Mouse (Mus musculus) G1E (cell line): ENCODE measurements around the gene Sash3. TPM values are rescaled to one million over a fixed set of nuclear protein-coding genes. Genes with fewer than 3 reads are reported as not detected.
A peak's percentile ranks its signal among the peaks of the same experiment; 100 is the strongest.
"Not testable (repeated sequence)": the region's sequence is repeated elsewhere in the genome, so short reads cannot be mapped to it uniquely, and the experiment has no call there.

Experiments used
- ATAC-seq: 2 replicates; pipeline ENCODE4 v1.8.0; 2016; ENCODE audit warnings: mild to moderate bottlenecking; ENCODE audit not compliant: insufficient number of reproducible peaks, poor library complexity, low FRiP score, severe bottlenecking; ENCODE audit errors: extremely low read depth
- DNase-seq: peaks from one replicate; pipeline ENCODE4 v3.0.0; 2012; ENCODE audit warnings: low spot score
- H3K27me3 ChIP-seq: 2 replicates; pipeline ENCODE4 v1.6.1; 2012; ENCODE audit warnings: mild to moderate bottlenecking, low read length, inconsistent platforms; ENCODE audit not compliant: insufficient read depth
- H3K36me3 ChIP-seq: replicated peaks from 2 replicates; pipeline ENCODE3; 2012; ENCODE audit warnings: mild to moderate bottlenecking, inconsistent platforms
- H3K4me1 ChIP-seq: 2 replicates; pipeline ENCODE4 v1.6.1; 2012; ENCODE audit warnings: low read depth, low read length, inconsistent platforms, mixed read lengths; ENCODE audit not compliant: insufficient read depth
- H3K4me3 ChIP-seq: 2 replicates; pipeline ENCODE4 v1.5.1; 2012; ENCODE audit warnings: low read depth, mild to moderate bottlenecking, inconsistent platforms, low read length, moderate library complexity, mixed read lengths
- H3K9me3 ChIP-seq: replicated peaks from 2 replicates; pipeline ENCODE4 v1.6.1; 2012; ENCODE audit warnings: inconsistent platforms
- CTCF ChIP-seq: IDR thresholded peaks from 2 replicates; pipeline ENCODE4 v1.5.1; 2012; ENCODE audit warnings: low read depth, low read length, inconsistent platforms, mixed read lengths
- GATA1 ChIP-seq: IDR thresholded peaks from 2 replicates; pipeline ENCODE4 v1.6.1; 2012; ENCODE audit warnings: borderline replicate concordance, low read length, inconsistent platforms, mixed read lengths
- GATA2 ChIP-seq: IDR thresholded peaks from 2 replicates; pipeline ENCODE4 v1.6.1; 2012; ENCODE audit warnings: low read depth, low read length, inconsistent platforms, borderline replicate concordance
- POLR2AphosphoS5 ChIP-seq: IDR thresholded peaks from 2 replicates; pipeline ENCODE4 v1.6.1; 2012; ENCODE audit warnings: low read depth, low read length, inconsistent platforms; ENCODE audit not compliant: insufficient replicate concordance
- TAL1 ChIP-seq: conservative IDR thresholded peaks from 2 replicates; pipeline ENCODE4 v1.6.1; 2012; ENCODE audit warnings: low read depth, low read length, inconsistent platforms, mixed read lengths
- polyA plus RNA-seq: library from polyadenylated mRNA; stranded (reverse); fragments of >175 nt; gene quantifications from 2 replicates; pipeline ENCODE4 v1.2.3, GENCODE M21; 2012
- total RNA-seq, 2 experiments: library from RNA; stranded (forward) in 1 of 2; stranded (reverse) in 1 of 2; fragments of 200-1000 nt in 1 of 2; fragments of >200 nt in 1 of 2; fragmentation: Nextera tagmentation in 1 of 2; gene quantifications; 2 replicates each; pipeline ENCODE4 v1.2.3; 2014 to 2017

Gene Sash3
- total and polyA plus RNA-seq, 3 experiments = 1.1 to 9.2 (median 1.5) TPM

GRCm38 (mm10) chrX:48208519-48209185, 62.4 kb downstream of the Sash3 start, which contains the start of gene Zdhhc9:
Gene Zdhhc9, minus strand, starts transcription at chrX:48208878.
- ATAC-seq = peak; percentile 95
- Histone ChIP-seq H3K9me3 (no peaks in the 10 kb centered on the region), H3K27me3 (no peaks in the 10 kb centered on the region), H3K4me1 (peaks cover 20% of the 10 kb centered on the region), H3K4me3 (peak within 1 kb of the TSS; percentile 88), H3K36me3 (peaks cover 17% of the 10 kb centered on the region)
- DNase-seq = peak; percentile 76
- TF ChIP-seq POLR2AphosphoS5 = no peak
- TF ChIP-seq GATA1 = no peak
- TF ChIP-seq GATA2 = no peak
- no peak for TF ChIP-seq CTCF
- TF ChIP-seq TAL1 = no peak

- not testable (repeated sequence) for H3K9me3 ChIP-seq, H3K27me3 ChIP-seq, DNase-seq, H3K4me3 ChIP-seq, ATAC-seq
- H3K4me1 ChIP-seq = peaks cover 16% of the 10 kb centered on the region
- H3K36me3 ChIP-seq = peaks cover 13% of the 10 kb centered on the region
Measured at GRCm38 (mm10) chrX:48209746-48210145, 63.5 kb downstream of the Sash3 start.

Other genes starting within 250 kb of the Sash3 start
- gene Ocrl, start 234.0 kb upstream of the Sash3 start, total RNA-seq (2014; fragmentation: Nextera tagmentation) = not detected in 2 replicates
- gene Ocrl, start 234.0 kb upstream of the Sash3 start, total RNA-seq (2017) = not detected in 2 replicates
- not detected in 2 replicates for gene Ocrl, start 234.0 kb upstream of the Sash3 start, polyA plus RNA-seq
- not detected in 2 replicates for gene Apln, start 111.6 kb upstream of the Sash3 start, total RNA-seq (2014; fragmentation: Nextera tagmentation)
- 0.05 and 0.06 TPM in 2 replicates for gene Apln, start 111.6 kb upstream of the Sash3 start, total RNA-seq (2017)
- gene Apln, start 111.6 kb upstream of the Sash3 start, polyA plus RNA-seq = 0.04 and 0.08 TPM in 2 replicates
- gene Xpnpep2, start 37.7 kb upstream of the Sash3 start, total RNA-seq (2014; fragmentation: Nextera tagmentation) = 1.1 and 1.7 TPM in 2 replicates
- 2.0 and 3.1 TPM in 2 replicates for gene Xpnpep2, start 37.7 kb upstream of the Sash3 start, total RNA-seq (2017)
- 0.25 and 0.39 TPM in 2 replicates for gene Xpnpep2, start 37.7 kb upstream of the Sash3 start, polyA plus RNA-seq
- 205 and 206 TPM in 2 replicates for gene Zdhhc9, start 62.4 kb downstream of the Sash3 start, total RNA-seq (2014; fragmentation: Nextera tagmentation)
- 25.3 and 31.0 TPM in 2 replicates for gene Zdhhc9, start 62.4 kb downstream of the Sash3 start, total RNA-seq (2017)
- gene Zdhhc9, start 62.4 kb downstream of the Sash3 start, polyA plus RNA-seq = 15.5 and 18.3 TPM in 2 replicates
- 68.7 and 74.0 TPM in 2 replicates for gene Utp14a, start 110.4 kb downstream of the Sash3 start, total RNA-seq (2014; fragmentation: Nextera tagmentation)
- gene Utp14a, start 110.4 kb downstream of the Sash3 start, total RNA-seq (2017) = 94.0 and 113 TPM in 2 replicates
- 10.3 and 15.2 TPM in 2 replicates for gene Utp14a, start 110.4 kb downstream of the Sash3 start, polyA plus RNA-seq
- 5.6 and 12.2 TPM in 2 replicates for gene Bcorl1, start 194.9 kb downstream of the Sash3 start, total RNA-seq (2014; fragmentation: Nextera tagmentation)
- 2.4 and 6.0 TPM in 2 replicates for gene Bcorl1, start 194.9 kb downstream of the Sash3 start, total RNA-seq (2017)
- 1.7 and 3.0 TPM in 2 replicates for gene Bcorl1, start 194.9 kb downstream of the Sash3 start, polyA plus RNA-seq